Mouse (Mus musculus) c-Kit-positive CD71-negative TER-119-negative erythroid progenitor cells, embryonic 14.5 days (primary cell): ENCODE data around the gene Gm42669.

ENCODE experiments used
- DNase-seq: peaks from one replicate; pipeline ENCODE4 v3.0.0-alpha.2; 2013; ENCODE audit warnings: low read depth

Gene Gm42669

GRCm38 (mm10) chr5:107507321-107507720 lies at the start of gene Gm42669:
Gm42669 (plus strand) TSS chr5:107507621.
- DNase-seq: no peak

- no peak for DNase-seq
Measured at GRCm38 (mm10) chr5:107462147-107463076, 45.0 kb upstream of the Gm42669 start.

GRCm38 (mm10) chr5:107466501-107466900 lies 40.9 kb upstream of the Gm42669 start:
- DNase-seq: no peak

GRCm38 (mm10) chr5:107467098-107467497 lies 40.3 kb upstream of the Gm42669 start:
- no peak for DNase-seq

GRCm38 (mm10) chr5:107470600-107471329 lies 36.7 kb upstream of the Gm42669 start:
- no peak for DNase-seq

- DNase-seq: no peak
Measured at GRCm38 (mm10) chr5:107480194-107480593, 27.2 kb upstream of the Gm42669 start.

GRCm38 (mm10) chr5:107488996-107489395 lies 18.4 kb upstream of the Gm42669 start:
- DNase-seq: no peak

- no peak for DNase-seq
Measured at GRCm38 (mm10) chr5:107491036-107491435, 16.4 kb upstream of the Gm42669 start.

- DNase-seq: no peak
Measured at GRCm38 (mm10) chr5:107492471-107492870, 14.9 kb upstream of the Gm42669 start.

- DNase-seq: no peak
Measured at GRCm38 (mm10) chr5:107494759-107495158, 12.7 kb upstream of the Gm42669 start.

GRCm38 (mm10) chr5:107496047-107496446 lies 11.4 kb upstream of the Gm42669 start:
- no peak for DNase-seq

- no peak for DNase-seq
Measured at GRCm38 (mm10) chr5:107497519-107498501, 9.6 kb upstream of the Gm42669 start.

GRCm38 (mm10) chr5:107498806-107499310 lies 8.6 kb upstream of the Gm42669 start:
- no peak for DNase-seq

- DNase-seq: no peak
Measured at GRCm38 (mm10) chr5:107499891-107500535, 7.4 kb upstream of the Gm42669 start.

GRCm38 (mm10) chr5:107500741-107501140 lies 6.7 kb upstream of the Gm42669 start:
- DNase-seq: no peak

GRCm38 (mm10) chr5:107510503-107510902 lies 3.1 kb downstream of the Gm42669 start:
- DNase-seq: no peak

- DNase-seq: no peak
Measured at GRCm38 (mm10) chr5:107511326-107511725, 3.9 kb downstream of the Gm42669 start.

- peak; percentile 62 for DNase-seq
Measured at GRCm38 (mm10) chr5:107513583-107513982, 6.2 kb downstream of the Gm42669 start.

- no peak for DNase-seq
Measured at GRCm38 (mm10) chr5:107515453-107515852, 8.0 kb downstream of the Gm42669 start.

GRCm38 (mm10) chr5:107516087-107516486 lies 8.7 kb downstream of the Gm42669 start:
- no peak for DNase-seq

- no peak for DNase-seq
Measured at GRCm38 (mm10) chr5:107518602-107519001, 11.2 kb downstream of the Gm42669 start.
